Mouse (Mus musculus): Measurements from ENCODE around the gene Tmx2. TPM values are rescaled to one million over a fixed set of nuclear protein-coding genes. Genes with fewer than 3 reads are reported as not detected.

The Tmx2 gene
- polyA plus RNA-seq, 1 experiment from 2014 or later = 231 TPM

DNA sequence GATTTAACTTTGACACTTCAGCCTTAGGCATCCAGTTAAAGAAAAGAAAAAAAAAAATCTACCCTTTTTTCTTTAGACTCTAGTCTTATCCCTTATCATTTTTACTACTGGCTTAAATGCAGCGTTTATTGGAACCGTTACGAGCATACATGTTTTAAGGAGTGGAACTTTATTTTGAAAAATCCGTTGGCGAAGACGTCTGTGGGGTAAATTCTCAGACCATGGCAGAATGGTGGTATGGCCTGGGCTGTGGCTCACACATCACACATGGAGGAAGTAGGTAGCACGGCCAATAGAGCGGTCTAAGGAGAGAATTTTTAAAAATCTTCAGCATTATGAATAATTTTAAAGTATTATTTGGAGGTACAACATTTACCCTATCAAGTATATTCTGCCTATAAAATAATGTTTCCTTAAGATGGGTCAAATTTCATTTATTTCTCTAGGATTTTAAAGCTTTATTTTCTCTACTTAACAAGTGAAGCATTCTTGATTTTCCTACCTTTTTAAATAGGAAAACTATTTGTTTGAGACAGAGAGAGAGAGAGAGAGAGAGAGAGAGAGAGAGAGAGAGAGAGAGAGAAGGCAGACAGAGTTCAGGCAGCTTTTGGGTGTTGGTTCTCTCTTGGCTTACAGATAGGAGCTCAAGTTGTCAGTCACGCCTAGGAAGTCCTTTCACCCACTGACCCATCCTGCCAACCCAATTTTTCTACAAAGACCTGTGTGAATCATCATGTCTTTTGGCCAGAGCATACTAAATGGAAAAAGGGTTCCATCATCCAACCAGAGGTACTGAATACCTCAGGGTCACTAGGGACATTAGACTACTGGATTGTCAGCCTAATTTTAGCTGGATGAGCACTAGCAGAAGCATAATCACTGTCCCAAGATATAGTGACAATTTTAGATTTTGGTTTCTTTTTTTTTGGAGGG lies 37.7 kb upstream of the Tmx2 start:
- Histone ChIP-seq H3K9ac (ENCODE audit: low read length) (peak overlapping the region; percentile 66), H3K4me2 (ENCODE audit: low read length) (peak overlapping the region; percentile 74), H3K27ac (ENCODE audit: low read depth, low read length) (no peak overlapping the region), H3K9me3 (replicated peaks; ENCODE audit: control insufficient read depth, low read length) (no peaks in the 10 kb centered on the region), H3K36me3 (ENCODE audit: control insufficient read depth, insufficient read depth, low read length) (peaks cover 8% of the 10 kb centered on the region), H3K27me3 (replicated peaks; ENCODE audit: control insufficient read depth, insufficient read depth, low read length) (no peaks in the 10 kb centered on the region), H3K4me3 (ENCODE audit: low read depth, low read length) (peak overlapping the region; percentile 93), H3K4me1 (ENCODE audit: control insufficient read depth, insufficient read depth, low read length) (peaks cover 10% of the 10 kb centered on the region)
- DNase-seq (ENCODE audit: low spot score) = no peak
- ATAC-seq = no peak
- 41% methylated on average over 9 of the region's 9 CpGs for WGBS

DNA sequence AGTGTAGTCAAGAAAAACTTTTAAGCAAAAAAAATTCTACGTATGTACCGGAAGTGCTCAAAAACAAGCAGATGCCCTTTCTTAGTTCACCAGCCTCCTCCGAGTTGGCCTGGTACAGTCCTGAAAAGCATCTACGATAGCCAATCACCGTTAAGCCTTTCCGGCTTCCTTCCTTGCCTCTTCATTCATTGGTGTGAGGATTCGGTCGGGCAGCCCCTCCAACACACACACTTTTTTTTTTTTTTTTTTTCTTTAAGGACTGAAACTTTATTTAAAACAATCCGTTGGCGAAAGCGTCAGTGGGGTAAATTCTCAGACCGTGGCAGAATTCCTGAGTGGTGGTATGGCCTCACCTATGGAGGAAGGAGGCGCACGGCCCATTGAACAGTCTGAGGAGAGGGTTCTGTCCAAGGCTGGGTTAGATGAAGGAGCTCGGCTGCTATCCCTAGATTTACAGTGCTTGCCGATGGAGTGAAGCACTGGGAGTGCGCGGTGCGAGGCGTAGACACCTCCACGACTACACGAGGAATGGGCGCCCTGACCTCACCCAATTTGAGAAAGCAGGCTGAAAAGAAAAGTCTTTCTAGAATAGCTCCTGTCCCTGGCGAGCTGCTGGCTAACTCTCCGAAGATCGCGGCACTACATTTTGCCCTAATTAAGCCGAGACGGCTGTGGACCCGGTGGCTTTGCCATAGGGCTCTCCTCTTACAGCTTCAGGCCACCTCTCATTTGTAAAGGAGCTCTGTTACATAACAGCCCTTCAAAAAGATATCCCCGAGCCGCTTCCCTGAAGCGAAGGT lies 36.8 kb upstream of the Tmx2 start:
- peak; percentile 98 for DNase-seq (ENCODE audit: low spot score)
- H3K27ac ChIP-seq (ENCODE audit: low read depth, low read length) = peak overlapping the region; percentile 96
- WGBS = under 1% methylated on average over 33 of the region's 33 CpGs
- peak; percentile 95 for ATAC-seq
- peaks cover 10% of the 10 kb centered on the region for H3K4me1 ChIP-seq (ENCODE audit: control insufficient read depth, insufficient read depth, low read length)
- H3K9ac ChIP-seq (ENCODE audit: low read length) = peak overlapping the region; percentile 66
- H3K4me3 ChIP-seq (ENCODE audit: low read depth, low read length) = peak overlapping the region; percentile 93
- no peaks in the 10 kb centered on the region for H3K9me3 ChIP-seq (replicated peaks; ENCODE audit: control insufficient read depth, low read length)
- H3K4me2 ChIP-seq (ENCODE audit: low read length) = peak overlapping the region; percentile 74
- peaks cover 4% of the 10 kb centered on the region for H3K36me3 ChIP-seq (ENCODE audit: control insufficient read depth, insufficient read depth, low read length)
- no peaks in the 10 kb centered on the region for H3K27me3 ChIP-seq (replicated peaks; ENCODE audit: control insufficient read depth, insufficient read depth, low read length)

- Histone ChIP-seq H3K4me3 (ENCODE audit: low read depth, low read length) (peak within 1 kb of the TSS; percentile 93), H3K9me3 (replicated peaks; ENCODE audit: control insufficient read depth, low read length) (no peaks in the 10 kb centered on the region), H3K27ac (ENCODE audit: low read depth, low read length) (peak within 1 kb of the TSS; percentile 96), H3K4me1 (ENCODE audit: control insufficient read depth, insufficient read depth, low read length) (peaks cover 10% of the 10 kb centered on the region), H3K9ac (ENCODE audit: low read length) (peak within 1 kb of the TSS; percentile 93), H3K27me3 (replicated peaks; ENCODE audit: control insufficient read depth, insufficient read depth, low read length) (no peaks in the 10 kb centered on the region), H3K4me2 (ENCODE audit: low read length) (peak within 1 kb of the TSS; percentile 78), H3K36me3 (ENCODE audit: control insufficient read depth, insufficient read depth, low read length) (peaks cover 11% of the 10 kb centered on the region)
- under 1% methylated on average over 105 of the region's 107 CpGs for WGBS
- DNase-seq (ENCODE audit: low spot score) (peak; percentile 99), ATAC-seq (peak; percentile 97)
Observed at GRCm38 (mm10) chr2:84714811-84715561, 36.0 kb upstream of the Tmx2 start, which contains the start of gene Zdhhc5. Zdhhc5 (minus strand) TSS chr2:84715180.

- peaks cover 10% of the 10 kb centered on the region for H3K4me1 ChIP-seq (ENCODE audit: control insufficient read depth, insufficient read depth, low read length)
- H3K9me3 ChIP-seq (replicated peaks; ENCODE audit: control insufficient read depth, low read length) = no peaks in the 10 kb centered on the region
- peak; percentile 15 for ATAC-seq
- DNase-seq (ENCODE audit: low spot score) = no peak
- peak overlapping the region; percentile 78 for H3K4me2 ChIP-seq (ENCODE audit: low read length)
- 0% methylated on average over 20 of the region's 26 CpGs for WGBS
- H3K9ac ChIP-seq (ENCODE audit: low read length) = peak overlapping the region; percentile 93
- peak overlapping the region; percentile 93 for H3K4me3 ChIP-seq (ENCODE audit: low read depth, low read length)
- peak overlapping the region; percentile 96 for H3K27ac ChIP-seq (ENCODE audit: low read depth, low read length)
- H3K27me3 ChIP-seq (replicated peaks; ENCODE audit: control insufficient read depth, insufficient read depth, low read length) = no peaks in the 10 kb centered on the region
- peaks cover 15% of the 10 kb centered on the region for H3K36me3 ChIP-seq (ENCODE audit: control insufficient read depth, insufficient read depth, low read length)
Observed at GRCm38 (mm10) chr2:84714422-84714810, 35.5 kb upstream of the Tmx2 start.

DNA sequence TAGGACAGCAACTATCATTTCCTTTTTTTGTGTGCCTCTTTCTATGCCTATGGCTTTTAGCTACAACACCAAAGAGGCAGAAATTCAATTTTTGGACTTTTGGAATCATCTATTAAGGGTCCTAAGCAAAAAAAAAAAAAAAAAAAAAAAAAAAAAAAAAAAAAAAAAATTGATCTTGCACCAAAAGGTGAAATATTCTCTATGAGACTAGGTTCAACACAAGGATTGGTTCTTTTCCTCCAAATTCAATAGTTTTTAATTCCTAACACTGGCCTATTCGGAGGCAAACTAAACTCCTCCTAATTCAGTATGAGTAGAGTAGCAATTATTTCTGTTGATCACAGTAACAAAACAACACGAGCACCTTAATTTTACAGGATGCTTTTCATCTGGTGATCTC lies 33.0 kb upstream of the Tmx2 start:
- H3K4me1 ChIP-seq (ENCODE audit: control insufficient read depth, insufficient read depth, low read length) = peaks cover 19% of the 10 kb centered on the region
- H3K9me3 ChIP-seq (replicated peaks; ENCODE audit: control insufficient read depth, low read length) = no peaks in the 10 kb centered on the region
- ATAC-seq (no peak), DNase-seq (ENCODE audit: low spot score) (no peak)
- no peak overlapping the region for H3K9ac ChIP-seq (ENCODE audit: low read length)
- no peak overlapping the region for H3K4me2 ChIP-seq (ENCODE audit: low read length)
- no peak overlapping the region for H3K4me3 ChIP-seq (ENCODE audit: low read depth, low read length)
- WGBS = 78% methylated on average over 2 of the region's 2 CpGs
- peaks cover 25% of the 10 kb centered on the region for H3K36me3 ChIP-seq (ENCODE audit: control insufficient read depth, insufficient read depth, low read length)
- no peaks in the 10 kb centered on the region for H3K27me3 ChIP-seq (replicated peaks; ENCODE audit: control insufficient read depth, insufficient read depth, low read length)
- no peak overlapping the region for H3K27ac ChIP-seq (ENCODE audit: low read depth, low read length)

DNA sequence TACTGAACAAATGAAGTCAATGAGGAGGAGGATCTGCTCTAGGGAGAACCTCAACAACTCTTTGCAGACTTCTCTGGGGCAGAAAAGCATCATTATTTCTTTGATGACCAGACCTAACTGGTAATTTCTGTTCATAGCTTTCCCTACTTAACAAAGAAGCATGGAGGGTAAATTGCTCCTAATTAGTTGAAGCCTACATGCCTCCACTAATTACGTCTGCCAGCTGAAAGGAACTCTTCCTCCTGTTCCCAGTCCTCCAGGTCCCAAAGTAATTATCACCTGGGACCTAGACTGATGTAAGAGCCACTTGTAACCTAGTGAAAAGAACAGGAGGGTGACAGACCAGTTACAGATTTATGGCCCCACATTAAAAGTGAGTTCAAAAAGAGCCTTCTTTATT lies 28.6 kb upstream of the Tmx2 start:
- peaks cover 12% of the 10 kb centered on the region for H3K4me1 ChIP-seq (ENCODE audit: control insufficient read depth, insufficient read depth, low read length)
- H3K27ac ChIP-seq (ENCODE audit: low read depth, low read length) = no peak overlapping the region
- 17% methylated on average over 1 of the region's 1 CpGs for WGBS
- H3K9me3 ChIP-seq (replicated peaks; ENCODE audit: control insufficient read depth, low read length) = no peaks in the 10 kb centered on the region
- H3K9ac ChIP-seq (ENCODE audit: low read length) = no peak overlapping the region
- peaks cover 39% of the 10 kb centered on the region for H3K36me3 ChIP-seq (ENCODE audit: control insufficient read depth, insufficient read depth, low read length)
- DNase-seq (ENCODE audit: low spot score) (peak; percentile 11), ATAC-seq (peak; percentile 40; the same call in 1 of the 2 replicates)
- no peaks in the 10 kb centered on the region for H3K27me3 ChIP-seq (replicated peaks; ENCODE audit: control insufficient read depth, insufficient read depth, low read length)
- H3K4me3 ChIP-seq (ENCODE audit: low read depth, low read length) = no peak overlapping the region
- no peak overlapping the region for H3K4me2 ChIP-seq (ENCODE audit: low read length)

GRCm38 (mm10) chr2:84705295-84705694 lies 26.4 kb upstream of the Tmx2 start:
- WGBS = 89% methylated on average over 1 of the region's 1 CpGs

DNA sequence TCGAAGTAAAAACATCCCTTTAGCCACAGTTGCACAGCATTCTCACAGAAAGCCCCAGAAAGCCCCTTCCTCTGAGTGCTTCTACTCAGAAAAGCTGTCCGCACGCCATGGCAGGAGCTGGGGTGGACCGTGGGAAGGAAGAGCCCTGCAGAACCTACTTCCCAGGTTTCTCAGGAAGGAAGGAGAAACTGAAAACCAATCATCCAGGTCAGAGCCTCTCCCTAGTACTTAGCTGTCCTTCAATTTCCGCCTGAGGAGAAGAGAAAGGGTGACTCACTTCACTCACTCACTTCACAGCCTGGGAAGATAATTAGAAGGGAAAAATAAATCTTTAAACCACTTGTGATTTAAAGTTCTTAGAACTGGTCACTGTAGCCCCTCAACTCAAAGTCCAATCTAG lies 25.4 kb upstream of the Tmx2 start:
- peaks cover 30% of the 10 kb centered on the region for H3K36me3 ChIP-seq (ENCODE audit: control insufficient read depth, insufficient read depth, low read length)
- H3K4me3 ChIP-seq (ENCODE audit: low read depth, low read length) = no peak overlapping the region
- ATAC-seq = no peak
- 75% methylated on average over 5 of the region's 5 CpGs for WGBS
- H3K27ac ChIP-seq (ENCODE audit: low read depth, low read length) = no peak overlapping the region
- H3K4me1 ChIP-seq (ENCODE audit: control insufficient read depth, insufficient read depth, low read length) = peaks cover 9% of the 10 kb centered on the region
- no peak overlapping the region for H3K9ac ChIP-seq (ENCODE audit: low read length)
- no peak for DNase-seq (ENCODE audit: low spot score)
- H3K4me2 ChIP-seq (ENCODE audit: low read length) = no peak overlapping the region
- no peaks in the 10 kb centered on the region for H3K9me3 ChIP-seq (replicated peaks; ENCODE audit: control insufficient read depth, low read length)
- H3K27me3 ChIP-seq (replicated peaks; ENCODE audit: control insufficient read depth, insufficient read depth, low read length) = no peaks in the 10 kb centered on the region

More at GRCm38 (mm10) chr2:84705295-84705694, 26.4 kb upstream of the Tmx2 start:
- DNase-seq (ENCODE audit: low spot score) = no peak
- H3K4me2 ChIP-seq (ENCODE audit: low read length) = no peak overlapping the region
- no peaks in the 10 kb centered on the region for H3K27me3 ChIP-seq (replicated peaks; ENCODE audit: control insufficient read depth, insufficient read depth, low read length)
- H3K27ac ChIP-seq (ENCODE audit: low read depth, low read length) = no peak overlapping the region
- no peak for ATAC-seq
- peaks cover 35% of the 10 kb centered on the region for H3K36me3 ChIP-seq (ENCODE audit: control insufficient read depth, insufficient read depth, low read length)
- H3K4me3 ChIP-seq (ENCODE audit: low read depth, low read length) = no peak overlapping the region
- peaks cover 9% of the 10 kb centered on the region for H3K4me1 ChIP-seq (ENCODE audit: control insufficient read depth, insufficient read depth, low read length)
- H3K9me3 ChIP-seq (replicated peaks; ENCODE audit: control insufficient read depth, low read length) = no peaks in the 10 kb centered on the region
- H3K9ac ChIP-seq (ENCODE audit: low read length) = no peak overlapping the region

All from forebrain, embryonic 14.5 days (tissue).